Mouse (Mus musculus): ENCODE results near the gene Spata32. TPM values are rescaled to one million over a fixed set of nuclear protein-coding genes. Genes with fewer than 3 reads are reported as not detected.

The Spata32 gene
- polyA plus RNA-seq, 1 experiment from 2014 or later = not detected

DNA sequence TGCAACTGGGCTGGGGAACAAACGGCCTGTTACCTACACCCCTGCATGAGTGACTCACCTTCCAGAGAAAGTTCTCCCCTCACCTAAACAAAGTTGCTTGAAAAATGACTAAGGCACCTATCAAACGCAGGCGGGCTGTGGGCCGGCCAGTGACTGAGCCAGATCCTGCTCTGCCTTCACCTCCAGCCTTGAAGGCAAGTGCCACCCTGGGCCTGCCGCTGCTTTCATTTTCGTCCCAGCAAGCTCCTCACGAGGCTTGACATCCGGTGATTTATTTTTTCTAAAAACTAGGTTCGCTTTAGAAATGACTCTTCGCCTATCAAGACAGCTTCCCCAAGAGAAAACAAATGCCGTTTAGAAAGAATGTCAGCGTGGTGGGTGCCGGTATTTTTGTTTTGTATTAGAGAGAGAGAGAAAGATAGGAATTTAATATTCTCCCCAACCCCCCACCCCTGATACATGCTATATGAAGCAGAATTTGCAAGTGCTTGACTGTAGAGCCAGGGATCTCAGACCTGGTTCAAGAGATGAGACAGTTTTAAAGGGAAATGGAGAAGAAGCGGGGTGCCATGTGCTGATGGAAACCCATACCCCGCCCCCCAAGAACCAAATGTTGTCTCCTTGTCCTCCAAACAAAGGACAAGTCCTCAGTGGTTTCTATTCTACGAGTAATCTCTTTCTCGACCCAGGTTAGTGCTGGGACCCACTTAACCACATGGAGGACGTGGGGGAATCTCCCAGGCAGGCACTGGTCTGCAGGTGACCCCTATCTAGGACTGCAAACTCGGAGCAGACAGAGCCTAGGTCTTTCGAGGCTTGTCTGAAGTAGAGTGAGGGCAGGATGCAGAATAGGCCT lies 44.4 kb upstream of the Spata32 start:
- Histone ChIP-seq H3K27me3 (ENCODE audit: control insufficient read depth, insufficient read depth, low read length) (no peaks in the 10 kb centered on the region), H3K27ac (ENCODE audit: low read depth, low read length) (no peak overlapping the region), H3K4me1 (replicated peaks; ENCODE audit: control insufficient read depth, insufficient read depth, low read length) (peaks cover 8% of the 10 kb centered on the region; the same call in 1 of the 2 replicates)

DNA sequence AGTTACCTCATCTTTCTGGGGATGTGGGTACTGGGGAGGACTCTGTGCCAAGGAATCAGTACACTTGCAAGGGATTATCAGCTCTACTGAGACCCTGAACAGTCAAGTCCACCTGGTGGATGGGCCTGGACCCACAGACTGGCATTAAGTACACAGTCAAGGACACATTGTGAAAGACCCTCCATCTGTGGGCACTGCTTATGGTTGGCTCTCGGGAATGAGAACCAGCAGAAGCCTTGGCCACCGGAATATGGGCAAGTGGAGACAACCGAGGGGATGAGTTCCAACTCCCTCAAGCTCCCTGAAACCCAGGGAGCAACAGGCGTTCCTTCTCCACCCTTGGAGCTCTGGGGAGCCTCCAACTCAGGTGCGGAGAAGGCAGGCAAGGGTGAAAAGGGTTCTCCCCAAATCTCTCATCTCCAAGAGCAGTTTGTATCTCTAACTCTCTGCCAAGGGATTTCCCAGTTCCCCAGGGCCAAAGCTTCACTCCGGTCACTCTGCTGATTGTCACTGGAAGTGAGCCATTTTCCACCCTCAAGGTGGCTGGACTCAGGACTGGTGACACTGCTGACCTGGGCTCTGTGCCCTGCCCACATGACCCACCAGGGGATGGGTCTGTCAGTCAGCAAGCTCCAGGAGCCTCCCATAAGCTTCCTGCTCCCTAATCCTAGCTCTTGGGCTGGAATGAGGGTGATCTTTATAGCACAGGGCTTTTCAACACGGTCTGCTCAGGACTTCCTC lies 43.6 kb upstream of the Spata32 start:
- Histone ChIP-seq H3K9ac (ENCODE audit: low read depth, low read length) (no peak overlapping the region), H3K9me3 (ENCODE audit: control insufficient read depth, low read length) (no peaks in the 10 kb centered on the region)

More for the DNA sequence above, 44.4 kb upstream of the Spata32 start:
- Histone ChIP-seq H3K9ac (ENCODE audit: low read depth, low read length) (0 out of 2 replicates have a peak overlapping the region, but pooled peaks have one; percentile 28), H3K4me3 (ENCODE audit: low read depth, low read length) (no peak overlapping the region), H3K9me3 (ENCODE audit: control insufficient read depth, low read length) (no peaks in the 10 kb centered on the region), H3K36me3 (ENCODE audit: control insufficient read depth, insufficient read depth, low read length) (no peaks in the 10 kb centered on the region), H3K4me2 (replicated peaks; ENCODE audit: low read depth, low read length) (no peak overlapping the region)
- 75% methylated on average over 20 of the region's 20 CpGs for WGBS
- ATAC-seq (ENCODE audit: low FRiP score) = no peak
- DNase-seq (ENCODE audit: low spot score) = no peak

GRCm38 (mm10) chr11:103260515-103261192 lies 42.4 kb upstream of the Spata32 start:
- Histone ChIP-seq H3K9ac (ENCODE audit: low read depth, low read length) (no peak overlapping the region), H3K27ac (ENCODE audit: low read depth, low read length) (no peak overlapping the region)
- WGBS = 86% methylated on average over 12 of the region's 12 CpGs

More for the DNA sequence above, 43.6 kb upstream of the Spata32 start:
- WGBS = 87% methylated on average over 7 of the region's 7 CpGs
- Histone ChIP-seq H3K27me3 (ENCODE audit: control insufficient read depth, insufficient read depth, low read length) (no peaks in the 10 kb centered on the region), H3K4me2 (replicated peaks; ENCODE audit: low read depth, low read length) (no peak overlapping the region), H3K4me3 (ENCODE audit: low read depth, low read length) (no peak overlapping the region), H3K36me3 (ENCODE audit: control insufficient read depth, insufficient read depth, low read length) (no peaks in the 10 kb centered on the region), H3K4me1 (replicated peaks; ENCODE audit: control insufficient read depth, insufficient read depth, low read length) (peaks cover 8% of the 10 kb centered on the region; the same call in 1 of the 2 replicates), H3K27ac (ENCODE audit: low read depth, low read length) (no peak overlapping the region)
- no peak for ATAC-seq (ENCODE audit: low FRiP score)
- DNase-seq (ENCODE audit: low spot score) = no peak

DNA sequence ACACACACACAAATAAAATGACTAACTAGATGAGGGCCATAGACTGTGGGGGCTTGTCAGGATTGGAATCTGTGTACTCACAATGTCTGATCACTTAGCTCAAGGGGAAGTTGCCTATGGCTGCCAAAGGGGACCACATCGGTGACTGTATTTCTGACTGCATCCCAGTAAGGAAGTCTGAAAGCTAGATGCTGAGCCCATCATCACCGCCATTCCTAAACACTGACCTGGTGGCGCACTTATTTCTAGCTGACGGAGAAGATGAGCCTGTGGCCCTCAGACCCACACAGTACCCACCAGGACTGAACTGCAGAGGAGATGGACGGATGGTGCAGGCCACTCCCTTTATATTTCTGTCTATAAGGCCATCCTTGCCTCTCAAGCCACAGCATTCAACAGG lies 41.8 kb upstream of the Spata32 start:
- Histone ChIP-seq H3K9ac (ENCODE audit: low read depth, low read length) (no peak overlapping the region), H3K4me3 (ENCODE audit: low read depth, low read length) (no peak overlapping the region), H3K9me3 (ENCODE audit: control insufficient read depth, low read length) (no peaks in the 10 kb centered on the region), H3K36me3 (ENCODE audit: control insufficient read depth, insufficient read depth, low read length) (no peaks in the 10 kb centered on the region), H3K4me2 (replicated peaks; ENCODE audit: low read depth, low read length) (no peak overlapping the region), H3K27ac (ENCODE audit: low read depth, low read length) (no peak overlapping the region), H3K27me3 (ENCODE audit: control insufficient read depth, insufficient read depth, low read length) (no peaks in the 10 kb centered on the region), H3K4me1 (replicated peaks; ENCODE audit: control insufficient read depth, insufficient read depth, low read length) (peaks cover 8% of the 10 kb centered on the region; the same call in 1 of the 2 replicates)
- ATAC-seq (ENCODE audit: low FRiP score) (no peak), DNase-seq (ENCODE audit: low spot score) (no peak)
- WGBS = 95% methylated on average over 5 of the region's 5 CpGs

More at GRCm38 (mm10) chr11:103260515-103261192, 42.4 kb upstream of the Spata32 start:
- H3K36me3 ChIP-seq (ENCODE audit: control insufficient read depth, insufficient read depth, low read length) = no peaks in the 10 kb centered on the region
- DNase-seq (ENCODE audit: low spot score) (no peak), ATAC-seq (ENCODE audit: low FRiP score) (no peak)
- H3K4me3 ChIP-seq (ENCODE audit: low read depth, low read length) = no peak overlapping the region
- peaks cover 8% of the 10 kb centered on the region; the same call in 1 of the 2 replicates for H3K4me1 ChIP-seq (replicated peaks; ENCODE audit: control insufficient read depth, insufficient read depth, low read length)
- no peak overlapping the region for H3K4me2 ChIP-seq (replicated peaks; ENCODE audit: low read depth, low read length)
- no peaks in the 10 kb centered on the region for H3K9me3 ChIP-seq (ENCODE audit: control insufficient read depth, low read length)
- H3K27me3 ChIP-seq (ENCODE audit: control insufficient read depth, insufficient read depth, low read length) = no peaks in the 10 kb centered on the region

DNA sequence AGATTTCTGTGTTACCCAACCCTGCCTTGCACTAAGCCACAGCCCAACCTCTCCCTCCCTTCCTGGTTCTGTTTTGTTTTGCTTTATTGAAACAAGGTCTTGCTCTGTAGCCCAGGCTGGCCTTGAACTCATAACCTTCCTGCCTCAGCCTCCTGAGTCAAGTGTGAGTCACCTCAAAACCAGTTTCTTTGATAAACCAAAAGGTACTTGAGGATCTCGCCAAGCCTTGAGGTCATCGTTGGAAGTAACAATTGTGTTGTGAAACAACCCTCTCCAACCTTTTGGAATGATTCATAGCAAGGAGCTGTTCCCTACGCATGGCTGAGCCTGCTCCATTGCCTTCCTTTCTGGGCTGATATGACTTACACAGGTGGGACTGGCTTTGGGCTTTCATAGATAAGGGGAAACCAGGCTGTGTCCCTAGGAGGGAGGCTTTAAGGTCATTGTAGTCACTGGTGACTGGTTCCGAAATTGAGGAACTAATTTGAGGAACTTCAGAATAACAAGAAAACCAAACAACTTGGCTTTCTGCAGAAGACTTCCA lies 39.8 kb upstream of the Spata32 start:
- 88% methylated on average over 4 of the region's 4 CpGs for WGBS
- ATAC-seq (ENCODE audit: low FRiP score) = no peak

DNA sequence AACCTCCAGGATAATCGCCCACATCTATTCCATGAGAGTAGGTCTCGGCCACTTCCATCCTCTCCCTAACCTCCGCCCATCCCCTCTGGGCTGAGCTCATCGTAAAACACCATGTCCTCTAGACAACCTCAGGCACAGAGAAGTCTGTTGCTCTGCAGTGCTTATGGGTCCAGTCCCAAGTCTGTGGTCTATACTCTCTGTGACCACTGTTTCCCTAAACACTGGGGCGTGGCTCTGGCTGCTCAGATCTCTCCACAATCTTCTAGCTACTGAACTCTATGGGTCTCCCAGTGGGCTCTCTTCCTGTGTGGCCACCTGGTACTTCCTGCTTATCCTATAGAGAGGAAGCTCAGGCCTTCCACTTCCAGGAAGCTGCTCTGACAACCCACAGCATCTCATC lies 35.4 kb upstream of the Spata32 start:
- 86% methylated on average over 5 of the region's 5 CpGs for WGBS
- no peak overlapping the region for H3K4me2 ChIP-seq (replicated peaks; ENCODE audit: low read depth, low read length)
- H3K36me3 ChIP-seq (ENCODE audit: control insufficient read depth, insufficient read depth, low read length) = no peaks in the 10 kb centered on the region
- no peak overlapping the region for H3K27ac ChIP-seq (ENCODE audit: low read depth, low read length)
- ATAC-seq (ENCODE audit: low FRiP score) (no peak), DNase-seq (ENCODE audit: low spot score) (no peak)
- H3K4me1 ChIP-seq (replicated peaks; ENCODE audit: control insufficient read depth, insufficient read depth, low read length) = no peaks in the 10 kb centered on the region
- H3K4me3 ChIP-seq (ENCODE audit: low read depth, low read length) = no peak overlapping the region
- H3K9ac ChIP-seq (ENCODE audit: low read depth, low read length) = no peak overlapping the region
- no peaks in the 10 kb centered on the region for H3K9me3 ChIP-seq (ENCODE audit: control insufficient read depth, low read length)
- no peaks in the 10 kb centered on the region for H3K27me3 ChIP-seq (ENCODE audit: control insufficient read depth, insufficient read depth, low read length)

More for the DNA sequence above, 39.8 kb upstream of the Spata32 start:
- H3K27me3 ChIP-seq (ENCODE audit: control insufficient read depth, insufficient read depth, low read length) = no peaks in the 10 kb centered on the region
- no peak overlapping the region for H3K9ac ChIP-seq (ENCODE audit: low read depth, low read length)
- no peak overlapping the region for H3K4me2 ChIP-seq (replicated peaks; ENCODE audit: low read depth, low read length)
- no peak for DNase-seq (ENCODE audit: low spot score)
- no peaks in the 10 kb centered on the region for H3K36me3 ChIP-seq (ENCODE audit: control insufficient read depth, insufficient read depth, low read length)
- H3K9me3 ChIP-seq (ENCODE audit: control insufficient read depth, low read length) = no peaks in the 10 kb centered on the region
- H3K4me3 ChIP-seq (ENCODE audit: low read depth, low read length) = no peak overlapping the region
- no peak overlapping the region for H3K27ac ChIP-seq (ENCODE audit: low read depth, low read length)
- peaks cover 2% of the 10 kb centered on the region; the same call in 1 of the 2 replicates for H3K4me1 ChIP-seq (replicated peaks; ENCODE audit: control insufficient read depth, insufficient read depth, low read length)

DNA sequence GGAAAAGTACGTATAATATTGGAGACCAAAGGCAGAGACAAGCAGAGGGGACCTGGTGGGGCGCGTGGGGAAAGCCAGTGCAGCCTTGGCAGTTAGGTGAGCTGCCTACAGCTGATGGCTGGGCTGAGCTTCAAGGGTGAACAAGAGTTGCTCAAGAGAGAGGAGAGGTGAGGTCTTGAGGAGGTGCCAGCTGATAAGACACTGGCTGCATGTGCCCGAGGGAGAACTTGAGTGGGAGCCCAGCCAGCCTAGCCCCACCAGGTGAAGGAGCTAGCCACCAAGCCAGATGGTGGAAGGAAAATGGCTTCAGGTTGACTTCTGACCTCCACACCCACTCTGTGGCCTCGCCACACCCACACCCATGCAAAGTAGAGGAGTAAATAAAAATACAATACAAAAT lies 34.1 kb upstream of the Spata32 start:
- H3K4me1 ChIP-seq (replicated peaks; ENCODE audit: control insufficient read depth, insufficient read depth, low read length) = no peaks in the 10 kb centered on the region
- no peaks in the 10 kb centered on the region for H3K36me3 ChIP-seq (ENCODE audit: control insufficient read depth, insufficient read depth, low read length)
- ATAC-seq (ENCODE audit: low FRiP score) (no peak), DNase-seq (ENCODE audit: low spot score) (no peak)
- no peak overlapping the region for H3K9ac ChIP-seq (ENCODE audit: low read depth, low read length)
- H3K4me2 ChIP-seq (replicated peaks; ENCODE audit: low read depth, low read length) = no peak overlapping the region
- H3K4me3 ChIP-seq (ENCODE audit: low read depth, low read length) = no peak overlapping the region
- WGBS = 96% methylated on average over 5 of the region's 5 CpGs
- H3K9me3 ChIP-seq (ENCODE audit: control insufficient read depth, low read length) = no peaks in the 10 kb centered on the region
- H3K27ac ChIP-seq (ENCODE audit: low read depth, low read length) = no peak overlapping the region
- H3K27me3 ChIP-seq (ENCODE audit: control insufficient read depth, insufficient read depth, low read length) = no peaks in the 10 kb centered on the region

DNA sequence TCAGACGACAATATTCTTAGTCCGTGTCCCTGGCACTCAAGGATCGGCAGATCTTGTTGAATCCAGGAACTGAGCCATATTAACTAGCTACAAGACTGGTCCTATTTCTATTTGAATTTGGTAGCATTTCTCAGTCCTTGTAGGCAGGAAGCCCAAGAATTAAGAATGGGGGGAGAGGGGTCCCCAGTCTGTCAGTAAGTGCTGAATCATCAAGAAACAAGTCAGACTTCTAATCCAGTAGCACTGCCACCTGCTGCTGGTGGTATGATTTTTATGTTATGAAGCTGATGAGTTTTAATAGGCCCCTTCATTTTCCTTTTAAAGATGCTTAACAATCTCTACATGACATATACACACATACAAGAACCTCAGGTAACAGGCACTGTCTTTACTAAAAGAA lies 32.1 kb upstream of the Spata32 start:
- Histone ChIP-seq H3K27me3 (ENCODE audit: control insufficient read depth, insufficient read depth, low read length) (no peaks in the 10 kb centered on the region), H3K4me2 (replicated peaks; ENCODE audit: low read depth, low read length) (no peak overlapping the region), H3K4me3 (ENCODE audit: low read depth, low read length) (no peak overlapping the region), H3K4me1 (replicated peaks; ENCODE audit: control insufficient read depth, insufficient read depth, low read length) (no peaks in the 10 kb centered on the region), H3K9ac (ENCODE audit: low read depth, low read length) (no peak overlapping the region), H3K27ac (ENCODE audit: low read depth, low read length) (no peak overlapping the region), H3K36me3 (ENCODE audit: control insufficient read depth, insufficient read depth, low read length) (no peaks in the 10 kb centered on the region), H3K9me3 (ENCODE audit: control insufficient read depth, low read length) (no peaks in the 10 kb centered on the region)
- 94% methylated on average over 3 of the region's 3 CpGs for WGBS
- no peak for DNase-seq (ENCODE audit: low spot score)
- ATAC-seq (ENCODE audit: low FRiP score) = no peak

Data from hindbrain, embryonic 11.5 days (tissue).